Mouse (Mus musculus): ENCODE data around the gene Olfr704.
"Not testable (repeated sequence)": the region's sequence is repeated elsewhere in the genome, so short reads cannot be mapped to it uniquely, and the experiment has no call there.

Gene Olfr704

DNA sequence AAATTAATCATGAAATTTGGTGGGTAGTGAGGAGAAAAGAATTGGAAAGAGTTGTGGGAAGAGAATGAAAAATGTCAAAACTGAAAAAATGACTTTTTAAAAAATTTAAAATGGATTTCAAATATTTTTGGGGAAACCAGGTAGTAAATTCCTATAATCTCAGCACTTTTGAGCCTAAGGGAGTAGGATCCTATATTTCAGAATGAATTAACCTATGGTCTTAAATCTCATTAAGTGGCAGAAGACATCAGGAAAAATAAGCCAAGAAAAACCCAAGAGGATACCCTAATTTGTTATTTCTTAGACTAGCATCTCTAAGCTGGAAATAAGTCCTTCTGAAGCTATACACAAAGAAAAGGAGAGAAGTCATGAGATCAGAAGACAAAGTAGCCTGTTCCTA is at the start of gene Olfr704:
Olfr704 (plus strand) TSS at position 301 of the 400 bp plus-strand sequence.
- no peak for DNase-seq (ENCODE audit: low spot score in 2 of 2)

DNA sequence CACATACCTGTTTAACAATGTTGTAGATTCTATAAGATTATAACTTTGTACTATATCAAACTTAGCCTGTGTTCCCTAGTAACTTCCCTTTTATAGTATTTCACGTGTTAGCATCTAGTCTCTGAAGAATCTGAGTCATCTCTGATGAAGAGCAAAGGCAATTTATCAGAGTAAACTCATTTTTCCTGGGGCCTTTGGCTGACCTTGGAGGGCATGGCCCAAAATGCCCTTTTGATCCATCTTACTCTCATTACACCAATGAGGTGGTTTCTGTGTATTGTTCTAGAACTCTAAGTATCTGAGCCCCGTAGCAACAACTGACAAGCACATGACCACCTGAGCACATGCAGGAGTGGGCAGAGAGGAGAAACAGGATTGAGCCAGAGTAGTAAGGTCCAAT is 49.2 kb upstream of the Olfr704 start, which contains the start of gene Olfr701:
Olfr701 (plus strand) TSS at position 301 of the 400 bp plus-strand sequence.
- DNase-seq (ENCODE audit: low spot score in 2 of 2), result no peak

DNA sequence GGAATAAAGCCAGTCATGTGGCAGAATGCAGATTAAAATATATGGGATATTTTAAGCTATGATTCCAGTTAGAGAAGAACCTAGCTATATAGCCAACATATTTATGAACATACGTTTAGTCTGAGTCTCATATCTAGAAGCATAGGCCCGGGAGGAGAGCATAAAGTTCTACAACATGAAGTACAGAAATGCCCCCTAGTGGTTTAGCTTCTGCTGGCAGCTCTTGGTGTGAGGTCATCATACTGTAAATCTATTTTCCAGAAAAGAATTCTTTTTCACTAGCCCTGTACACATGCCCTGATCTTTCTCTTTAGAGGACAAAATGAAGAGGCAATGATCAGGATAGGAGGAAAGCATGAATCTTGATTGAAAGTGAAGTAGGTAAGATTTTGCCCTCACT is 47.2 kb upstream of the Olfr704 start:
- DNase-seq (ENCODE audit: low spot score in 2 of 2), result peak; percentile 17 to 27

DNA sequence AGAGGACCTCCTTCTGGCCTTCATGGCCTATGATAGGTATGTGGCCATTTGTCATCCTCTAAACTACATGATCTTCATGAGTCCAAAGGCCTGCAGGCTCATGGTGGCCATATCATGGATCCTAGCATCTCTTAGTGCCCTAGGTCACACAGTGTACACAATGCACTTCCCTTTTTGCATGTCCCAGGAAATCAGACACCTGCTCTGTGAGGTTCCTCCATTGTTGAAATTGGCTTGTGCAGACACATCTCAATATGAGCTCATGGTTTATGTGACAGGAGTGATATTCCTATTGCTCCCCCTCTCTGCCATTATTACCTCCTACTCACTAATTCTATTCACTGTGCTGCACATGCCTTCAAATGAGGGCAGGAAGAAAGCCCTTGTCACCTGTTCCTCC is 44.6 kb upstream of the Olfr704 start:
- DNase-seq (ENCODE audit: low spot score in 2 of 2), result no peak

DNA sequence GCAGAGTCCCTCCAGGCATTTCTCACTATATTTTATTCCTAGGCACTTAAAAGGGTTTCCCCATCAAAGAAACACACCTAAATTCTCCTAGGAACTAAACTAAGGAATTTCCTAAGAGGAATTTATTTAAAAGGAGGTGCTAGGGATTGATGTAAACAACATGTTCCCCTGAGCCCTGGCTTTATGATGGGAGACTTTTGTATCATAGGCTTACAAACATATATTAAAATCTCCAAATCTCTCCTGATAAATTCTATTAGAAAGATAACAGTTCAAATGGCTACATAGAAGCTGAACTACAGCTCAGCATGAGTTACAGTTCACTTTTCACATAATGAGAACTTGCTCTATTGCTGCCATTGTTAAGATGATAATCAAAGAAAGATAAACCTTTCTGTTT is 29.2 kb upstream of the Olfr704 start, which contains the start of gene Olfr702:
Olfr702 (minus strand) TSS at position 101 of the 400 bp plus-strand sequence.
- DNase-seq (ENCODE audit: low spot score in 2 of 2), result no peak

DNA sequence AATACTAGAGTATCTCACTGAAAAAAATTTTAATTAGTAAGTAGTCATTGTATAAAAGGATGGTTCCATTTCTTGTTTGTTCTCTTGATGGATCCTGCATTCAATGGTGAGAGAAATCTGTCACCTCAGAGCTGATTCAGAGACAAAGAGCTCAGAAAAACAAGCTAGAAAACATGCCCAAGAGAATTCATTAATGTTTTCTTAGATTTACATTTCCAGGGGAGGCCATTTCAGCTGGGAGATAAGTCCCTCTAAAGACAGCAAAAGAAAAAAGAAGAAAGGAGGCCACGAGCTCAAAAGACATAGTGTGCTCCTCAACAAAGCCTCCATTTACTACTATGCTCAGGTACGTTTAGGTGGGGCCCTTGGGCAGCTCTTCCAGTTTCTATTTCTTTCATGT is 19.9 kb upstream of the Olfr704 start, which contains the start of gene Olfr703:
Olfr703 (plus strand) TSS at position 301 of the 400 bp plus-strand sequence.
- DNase-seq (ENCODE audit: low spot score in 2 of 2), result no peak

DNA sequence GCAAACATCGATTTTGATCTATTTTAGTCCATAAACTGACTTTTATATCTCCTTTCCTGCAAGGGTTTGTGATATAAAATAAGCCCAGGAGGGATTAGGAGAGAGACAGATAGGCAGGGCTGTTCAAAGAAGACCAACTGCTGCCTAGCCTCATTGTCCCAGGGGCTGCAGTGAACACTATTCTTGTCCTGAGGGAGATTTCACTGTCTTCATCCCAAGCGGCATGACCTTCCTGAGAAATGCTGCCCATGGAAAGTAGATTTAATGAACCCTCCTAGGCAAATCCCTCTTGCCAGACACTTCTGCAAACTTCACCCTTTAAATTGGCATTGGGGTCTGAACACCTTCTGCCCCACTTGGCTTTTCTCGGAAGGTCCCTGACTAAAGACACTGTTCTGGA is 13.8 kb downstream of the Olfr704 start, which contains the start of gene Olfr705:
Olfr705 (minus strand) TSS at position 101 of the 400 bp plus-strand sequence.
- DNase-seq (ENCODE audit: low spot score in 2 of 2), result no peak

DNA sequence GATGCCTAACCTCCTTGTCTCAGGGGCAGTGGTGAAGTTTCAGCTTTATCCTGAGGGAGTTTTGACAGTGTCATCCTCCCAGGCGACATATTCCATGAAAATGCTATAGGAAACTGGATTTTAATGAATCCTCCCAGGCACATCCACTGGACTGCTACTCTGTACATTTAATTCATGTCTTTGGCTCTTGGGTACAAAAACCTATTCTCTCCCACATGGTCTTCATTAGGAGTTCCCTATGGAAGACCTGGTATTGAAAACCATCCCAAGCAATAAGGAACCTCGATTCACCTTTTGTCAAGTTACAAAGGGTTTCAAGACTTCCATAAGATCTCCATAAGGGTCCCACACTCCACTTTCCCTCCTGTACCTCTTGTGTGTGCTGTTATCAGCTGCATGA is 25.1 kb downstream of the Olfr704 start, which contains the start of gene Olfr706:
Olfr706 (minus strand) TSS at position 101 of the 400 bp plus-strand sequence.
- no peak for DNase-seq (ENCODE audit: low spot score in 2 of 2)

DNA sequence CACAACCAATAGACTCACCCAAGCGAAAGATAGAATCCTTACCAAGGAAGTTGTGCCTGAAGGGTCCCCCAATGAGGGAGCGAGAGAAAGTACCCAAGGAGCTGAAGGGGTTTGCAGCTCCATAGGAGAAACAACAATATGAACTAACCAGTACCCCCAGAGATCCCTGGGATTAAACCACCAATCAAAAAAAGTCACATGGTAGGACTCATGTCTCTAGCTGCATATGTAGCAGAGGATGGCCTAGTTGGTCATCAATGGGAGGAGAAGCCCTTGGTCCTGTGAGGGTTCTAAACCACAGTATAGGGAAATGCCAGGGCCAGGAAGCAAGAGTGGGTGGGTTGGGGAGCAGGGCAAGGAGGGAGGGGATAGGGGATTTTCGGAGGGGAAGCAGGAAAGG is 38.2 kb downstream of the Olfr704 start, which contains the start of gene Olfr707:
Olfr707 (minus strand) TSS at position 101 of the 400 bp plus-strand sequence.
- DNase-seq (ENCODE audit: low spot score in 2 of 2), result not testable (repeated sequence)

DNA sequence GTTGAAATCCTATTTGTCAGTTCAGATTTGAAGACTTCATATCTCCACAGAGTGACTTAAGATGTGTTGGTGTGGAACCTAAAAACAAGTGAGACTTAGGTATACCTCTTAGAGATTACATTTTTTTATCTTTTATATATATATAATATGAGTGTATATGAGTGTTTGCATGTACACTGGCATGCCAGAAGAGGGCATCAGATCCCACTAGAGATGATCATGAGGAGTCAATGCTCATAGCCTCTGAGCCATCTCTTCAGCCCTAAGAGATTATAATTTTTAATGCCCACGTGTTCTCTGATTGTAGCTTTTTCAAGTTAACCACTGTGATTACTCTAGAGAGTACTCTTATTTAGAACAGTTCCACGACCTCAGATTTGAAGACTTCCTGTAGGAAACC is 44.7 kb downstream of the Olfr704 start, which contains the start of gene Olfr1532-ps1:
Olfr1532-ps1 (plus strand) TSS at position 326 of the 400 bp plus-strand sequence.
- no peak for DNase-seq (ENCODE audit: low spot score in 2 of 2)

Measured in spleen, postnatal 36 days (tissue).